Mouse (Mus musculus) G1E (cell line): ENCODE measurements around the gene Epha5.

Experiments used
- CTCF ChIP-seq: IDR thresholded peaks from 2 replicates; pipeline ENCODE4 v1.5.1; 2012; ENCODE audit warnings: low read depth, low read length, inconsistent platforms, mixed read lengths
- GATA1 ChIP-seq: IDR thresholded peaks from 2 replicates; pipeline ENCODE4 v1.6.1; 2012; ENCODE audit warnings: borderline replicate concordance, low read length, inconsistent platforms, mixed read lengths
- POLR2AphosphoS5 ChIP-seq: IDR thresholded peaks from 2 replicates; pipeline ENCODE4 v1.6.1; 2012; ENCODE audit warnings: low read depth, low read length, inconsistent platforms; ENCODE audit not compliant: insufficient replicate concordance
- TAL1 ChIP-seq: conservative IDR thresholded peaks from 2 replicates; pipeline ENCODE4 v1.6.1; 2012; ENCODE audit warnings: low read depth, low read length, inconsistent platforms, mixed read lengths

- no peak for TF ChIP-seq GATA1
- no peak for TF ChIP-seq CTCF
- no peak for TF ChIP-seq POLR2AphosphoS5
- no peak for TF ChIP-seq TAL1
Measured at GRCm38 (mm10) chr5:84037250-84037963, 379.8 kb downstream of the Epha5 start.
